Mouse (Mus musculus): ENCODE results near the gene Vmn2r111.
"Not testable (repeated sequence)": the region's sequence is repeated elsewhere in the genome, so short reads cannot be mapped to it uniquely, and the experiment has no call there.

Vmn2r111 gene

GRCm38 (mm10) chr17:22573382-22573781 lies at the start of gene Vmn2r111:
Vmn2r111 (minus strand) TSS chr17:22573482.
- DNase-seq: not testable (repeated sequence)

- not testable (repeated sequence) for DNase-seq
Observed at GRCm38 (mm10) chr17:22600651-22601050, 27.4 kb upstream of the Vmn2r111 start, which contains the start of gene Vmn2r112. Vmn2r112 (plus strand) TSS chr17:22600951.

DNA sequence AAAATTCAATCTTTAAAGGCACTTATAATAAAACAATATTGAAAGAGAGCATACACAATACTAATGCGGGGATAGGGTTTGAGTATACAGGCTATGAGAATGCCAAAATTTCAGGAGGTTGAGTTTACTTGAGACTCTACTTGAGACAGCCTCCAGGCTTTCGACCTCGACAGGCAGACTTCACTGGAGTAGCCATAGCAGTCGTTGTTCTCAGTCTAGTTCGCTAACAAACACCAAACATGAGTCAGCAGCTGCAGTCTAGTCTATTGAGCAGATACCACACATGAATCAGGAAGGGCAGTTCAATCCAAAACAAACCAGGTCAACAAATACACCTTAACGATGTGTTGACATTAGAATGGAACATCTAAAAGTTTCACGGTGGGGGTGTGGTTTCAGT lies 52.8 kb downstream of the Vmn2r111 start:
- not testable (repeated sequence) for DNase-seq

DNA sequence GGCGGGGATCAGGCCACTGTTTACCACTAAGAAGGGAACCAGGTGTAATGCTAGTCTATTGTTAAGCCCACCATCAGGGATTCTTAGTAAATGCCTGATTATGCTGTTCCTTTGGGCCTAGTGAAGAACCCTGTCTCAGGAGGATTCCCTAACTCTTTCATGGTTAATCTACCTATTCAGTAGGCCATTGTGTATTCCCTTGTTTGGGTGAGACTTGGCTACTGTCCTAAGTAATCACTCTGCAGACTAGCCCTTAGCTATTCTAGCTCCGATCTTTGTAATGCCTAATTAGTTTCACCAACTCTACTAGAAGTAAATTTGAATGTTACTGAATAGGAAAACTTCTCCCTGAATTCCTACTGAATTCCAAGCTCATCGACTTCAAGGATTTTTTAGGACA lies 53.2 kb downstream of the Vmn2r111 start:
- DNase-seq: not testable (repeated sequence)

DNA sequence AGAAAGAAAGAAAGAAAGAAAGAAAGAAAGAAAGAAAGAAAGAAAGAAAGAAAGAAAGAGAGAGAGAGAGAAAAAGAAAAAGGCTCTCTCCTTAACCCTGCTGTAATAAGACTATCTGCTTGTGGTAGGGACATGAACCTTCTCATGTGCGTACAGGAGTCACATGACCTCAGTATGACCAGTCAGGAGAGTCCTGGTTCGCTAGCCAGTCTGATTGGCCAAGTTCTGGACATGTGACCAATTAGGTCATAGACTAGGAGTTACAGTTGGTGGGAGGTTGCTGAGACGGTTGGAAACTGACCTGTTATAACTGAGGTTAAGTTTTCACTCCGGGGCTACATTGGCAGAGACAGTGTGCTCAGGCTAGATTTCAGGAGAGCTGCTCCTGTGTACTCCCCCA lies 76.2 kb downstream of the Vmn2r111 start:
- DNase-seq: no peak

Data from kidney, adult 18-20 months (tissue).